In the genomic region with DNA sequence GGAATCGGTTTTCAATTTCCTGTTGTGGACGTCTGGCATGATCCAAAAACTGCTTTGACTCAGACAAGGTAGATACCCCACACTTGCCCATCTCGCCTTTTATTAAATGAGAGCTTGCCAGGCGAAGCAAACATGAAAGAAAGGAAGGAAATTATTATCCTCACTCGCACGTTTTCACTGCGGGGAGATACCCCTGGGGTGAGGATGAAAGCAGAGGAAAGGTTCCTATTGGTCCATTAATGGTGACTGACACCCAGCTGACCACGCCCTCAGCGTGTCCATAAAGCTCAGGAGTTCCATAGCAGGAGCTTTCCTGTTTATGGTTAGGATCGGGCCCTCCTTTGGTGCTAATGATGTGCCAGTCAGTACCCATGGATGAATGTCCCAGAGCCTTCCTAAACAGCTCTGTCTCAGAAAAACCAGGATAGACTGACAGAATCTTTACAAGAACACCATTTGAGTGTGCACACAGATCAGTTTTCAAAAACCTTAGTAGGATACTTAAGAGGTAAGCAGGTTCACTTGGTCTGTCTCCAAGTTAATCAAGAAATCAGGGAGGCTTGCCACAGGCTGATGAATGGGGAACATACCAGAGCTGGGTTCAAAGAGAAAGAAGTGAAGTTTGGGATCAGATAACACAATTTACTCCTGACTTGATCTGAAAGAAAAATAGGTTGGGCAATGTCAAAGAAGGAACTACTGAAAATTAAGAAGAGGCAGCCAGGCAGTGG, we compare ENCODE assay signal across 9 mouse cellular contexts.
A peak's percentile ranks its signal among the peaks of the same experiment; 100 is the strongest.
DNase-seq lines count a peak whose midpoint lies in the region; ATAC-seq lines count a peak whose summit lies in the region.
"Had no signal": no experiment of that assay in that cellular context is flagged by ENCODE, and none has a peak within 500 bp of the region (broad histone marks: within the 10 kb centered on the region; RNA-seq: fewer than 3 reads in every experiment).

No protein-coding gene starts in this region.

- H3K9ac ChIP-seq in limb, embryonic 15.5 days = no peak overlapping the region
- H3K9ac ChIP-seq: liver, embryonic 14.5 days had no signal

- no peak overlapping the region; the same call in 1 of the 2 replicates for H3K27ac ChIP-seq in limb, embryonic 15.5 days
- H3K27ac ChIP-seq: liver, embryonic 14.5 days had no signal

- peak; percentile 30 to 39 for DNase-seq in cerebellum, postnatal 10 days
- no peak for DNase-seq in cerebellum, postnatal 36 days
- DNase-seq in retina, postnatal 1 day = peak; percentile 43
- DNase-seq in retina, embryonic 14.5 days (ENCODE audit: low spot score) = no peak

- 8% methylated on average over 10 of the region's 10 CpGs for WGBS in limb, embryonic 15.5 days

- no peaks in the 10 kb centered on the region for H3K27me3 ChIP-seq in limb, embryonic 15.5 days

- H3K4me3 ChIP-seq in limb, embryonic 15.5 days = peak overlapping the region; percentile 8; the same call in 1 of the 2 replicates

- no peaks in the 10 kb centered on the region for H3K9me3 ChIP-seq in limb, embryonic 15.5 days

- no peak for ATAC-seq in limb, embryonic 15.5 days (ENCODE audit: insufficient number of reproducible peaks, low FRiP score, low TSS enrichment, low read depth)
- ATAC-seq in frontal cortex, adult (ENCODE audit: low TSS enrichment) = no peak
- no peak for ATAC-seq in erythroblast, adult 5-6 weeks (replicated peaks; ENCODE audit: low FRiP score, poor library complexity, severe bottlenecking)
- no peak for ATAC-seq in erythroid progenitor cell, adult 5-6 weeks (replicated peaks; ENCODE audit: low FRiP score, poor library complexity, severe bottlenecking)

- H3K4me2 ChIP-seq in limb, embryonic 15.5 days = peak overlapping the region; percentile 25

- no peaks in the 10 kb centered on the region for H3K36me3 ChIP-seq in limb, embryonic 15.5 days

- H3K4me1 ChIP-seq in limb, embryonic 15.5 days = peaks cover 21% of the 10 kb centered on the region

Comparison
In these comparisons a context has a peak if more than half of its experiments do, and no peak if none do; other contexts are left out.
1. DNase-seq: peak in cerebellum, postnatal 10 days (2 of 2) and retina, postnatal 1 day (single experiment); none in cerebellum, postnatal 36 days (0 of 2) and retina, embryonic 14.5 days (single experiment).